Mouse (Mus musculus) urinary bladder, postnatal 14 days (tissue): Measurements from ENCODE around the gene Hoxa3.

Experiments
- DNase-seq: peaks from one replicate; pipeline ENCODE4 v3.0.0; 2021; ENCODE audit warnings: low spot score

The Hoxa3 gene

DNA sequence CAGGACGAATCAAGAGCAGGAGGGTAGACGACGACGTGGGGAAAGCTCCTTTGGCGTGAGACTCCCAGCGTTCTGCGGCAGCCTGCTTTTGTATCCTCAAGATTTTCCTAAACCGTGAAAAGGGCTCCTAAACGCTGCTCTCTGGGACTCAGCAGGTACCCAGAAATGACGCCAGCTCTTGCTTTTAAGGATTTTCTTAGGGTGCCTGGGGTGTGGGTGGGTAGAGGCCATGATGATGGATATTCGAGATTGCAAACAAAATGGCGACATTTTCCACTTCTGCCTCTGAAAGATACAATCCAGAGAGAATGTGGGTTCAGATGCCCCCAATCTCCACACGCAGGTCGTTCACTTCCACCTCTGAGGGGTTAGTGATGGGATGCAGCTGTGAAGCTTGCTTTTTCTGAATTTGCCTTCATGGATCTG is 45.4 kb downstream of the Hoxa3 start:
- no peak for DNase-seq

- DNase-seq, result no peak
Measured at GRCm38 (mm10) chr6:52167176-52167575, 46.0 kb downstream of the Hoxa3 start.

- no peak for DNase-seq
Measured at GRCm38 (mm10) chr6:52166431-52167077, 46.6 kb downstream of the Hoxa3 start.

GRCm38 (mm10) chr6:52165441-52166370 is 47.4 kb downstream of the Hoxa3 start:
- no peak for DNase-seq

- no peak for DNase-seq
Measured at GRCm38 (mm10) chr6:52164626-52165440, 48.3 kb downstream of the Hoxa3 start, which contains the start of gene Hoxa2. Gene Hoxa2 (minus strand): TSS chr6:52164831.

GRCm38 (mm10) chr6:52164051-52164625 is 49.0 kb downstream of the Hoxa3 start:
- DNase-seq, result no peak

DNA sequence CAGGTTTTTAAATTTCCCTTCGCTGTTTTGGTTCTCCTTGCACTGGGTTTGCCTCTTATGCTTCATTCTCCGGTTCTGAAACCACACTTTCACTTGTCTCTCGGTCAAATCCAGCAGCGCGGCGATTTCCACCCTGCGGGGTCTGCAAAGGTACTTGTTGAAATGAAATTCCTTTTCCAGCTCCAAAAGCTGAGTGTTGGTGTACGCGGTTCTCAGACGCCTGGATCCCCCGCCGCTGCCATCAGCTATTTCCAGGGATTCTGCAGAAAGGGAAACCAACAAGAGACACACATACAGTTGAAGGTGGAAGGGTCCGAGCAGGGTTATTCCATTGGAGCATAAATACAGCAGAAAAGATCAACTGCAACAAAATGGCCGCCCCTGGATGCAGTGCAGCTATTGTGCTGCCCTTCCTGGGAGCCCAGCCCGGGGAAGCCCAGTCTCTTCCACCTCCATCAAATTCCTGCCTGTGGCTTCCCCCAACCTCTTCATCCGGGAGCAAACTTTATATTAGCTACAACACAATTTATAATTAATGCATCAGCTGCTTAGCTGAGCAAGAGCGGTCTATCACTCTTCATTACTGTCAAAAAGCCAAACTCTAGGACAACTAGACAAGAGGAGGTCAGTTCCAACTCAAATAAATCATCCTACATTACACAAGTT is 49.6 kb downstream of the Hoxa3 start:
- DNase-seq, result no peak

DNA sequence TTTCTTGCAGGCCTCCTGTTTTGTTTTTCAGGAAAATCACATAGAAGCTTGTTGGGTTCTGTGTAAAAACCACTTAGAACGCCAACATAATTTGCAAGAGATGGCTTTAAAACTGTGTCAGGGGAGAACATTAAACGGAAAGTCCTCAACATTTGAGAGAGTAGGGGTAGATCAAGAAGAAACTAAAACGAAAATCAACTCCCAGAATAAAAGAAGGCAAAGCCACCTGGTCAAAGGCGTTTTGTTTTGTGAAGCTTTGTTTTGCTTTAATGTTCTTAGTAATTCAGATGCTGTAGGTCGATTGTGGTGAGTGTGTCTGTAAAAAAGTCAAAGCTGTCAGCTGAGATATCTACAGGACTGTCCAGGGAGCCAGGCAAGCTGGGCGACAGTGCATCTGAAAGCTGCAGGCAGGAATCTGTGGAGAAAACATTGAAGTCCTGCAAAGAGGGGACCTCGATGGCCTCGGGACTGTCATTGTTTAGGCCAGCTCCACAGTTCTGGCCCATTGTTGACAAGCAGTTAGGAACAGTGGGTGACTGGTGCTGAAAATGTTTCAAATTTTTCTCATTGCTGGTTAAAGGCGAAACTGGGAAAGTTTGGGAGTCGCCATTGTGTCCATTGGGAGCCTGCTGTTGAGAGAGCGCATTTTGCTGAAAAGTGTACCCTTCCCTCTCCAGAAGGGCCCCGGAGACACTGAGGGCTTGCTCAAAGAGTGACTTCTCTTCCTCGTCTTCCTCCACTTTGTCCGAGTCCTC is 50.3 kb downstream of the Hoxa3 start:
- no peak for DNase-seq

DNA sequence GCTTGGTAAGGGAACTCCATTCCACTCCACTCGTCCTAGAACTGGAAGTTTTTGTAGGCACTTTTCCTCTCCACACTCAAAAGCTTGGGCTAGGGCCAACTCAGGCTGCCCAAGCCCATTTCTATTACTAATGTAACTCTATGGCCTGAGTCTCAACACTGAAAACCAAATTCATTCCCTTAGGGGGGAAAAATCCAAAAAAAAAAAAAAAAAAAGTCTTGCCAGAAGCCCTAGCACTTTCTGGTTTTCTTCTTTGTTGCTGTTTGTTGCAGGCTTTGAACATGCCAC is 51.1 kb downstream of the Hoxa3 start:
- DNase-seq, result no peak

GRCm38 (mm10) chr6:52161336-52162092 is 51.6 kb downstream of the Hoxa3 start:
- no peak for DNase-seq

DNA sequence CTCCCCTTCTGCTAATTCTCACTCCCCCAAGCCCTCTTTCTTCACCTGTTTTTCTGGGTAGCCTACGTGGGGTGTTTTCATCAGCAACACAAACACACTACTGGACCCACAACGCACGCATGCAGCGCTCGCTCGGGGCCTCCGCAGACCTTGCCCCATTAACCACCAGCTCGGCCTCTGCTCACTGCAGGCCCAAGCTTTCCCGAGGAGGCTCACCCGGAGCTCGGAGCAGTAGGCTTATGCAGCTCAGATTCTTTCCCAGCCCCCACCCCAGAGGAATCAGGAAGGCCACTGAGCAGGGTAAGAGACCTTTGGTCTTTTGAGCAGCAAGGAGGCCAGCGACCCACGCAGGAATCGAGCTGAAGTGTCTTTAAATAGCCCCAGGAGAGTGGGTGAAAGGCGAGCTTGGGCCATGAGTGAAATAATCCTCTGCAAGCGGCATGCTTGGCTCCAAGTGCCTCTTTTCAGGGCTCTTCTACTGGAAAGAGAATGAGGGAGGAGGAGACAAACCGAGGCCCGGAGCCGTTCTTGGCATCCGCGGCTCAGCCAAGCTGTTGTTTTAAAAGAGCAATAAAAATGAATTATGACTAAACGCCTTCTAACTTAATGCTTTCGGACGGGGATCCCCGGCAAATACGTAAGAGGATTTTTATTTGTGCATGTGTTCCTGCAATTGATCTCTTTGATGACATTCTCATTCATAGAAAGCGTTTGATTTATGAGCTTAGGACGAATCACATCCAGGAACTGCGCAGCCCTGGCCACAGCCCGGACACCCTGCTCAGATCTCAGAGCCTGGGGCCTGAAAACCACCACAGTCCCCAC is 52.4 kb downstream of the Hoxa3 start:
- DNase-seq, result peak; percentile 62

GRCm38 (mm10) chr6:52159979-52160378 is 53.2 kb downstream of the Hoxa3 start:
- no peak for DNase-seq

DNA sequence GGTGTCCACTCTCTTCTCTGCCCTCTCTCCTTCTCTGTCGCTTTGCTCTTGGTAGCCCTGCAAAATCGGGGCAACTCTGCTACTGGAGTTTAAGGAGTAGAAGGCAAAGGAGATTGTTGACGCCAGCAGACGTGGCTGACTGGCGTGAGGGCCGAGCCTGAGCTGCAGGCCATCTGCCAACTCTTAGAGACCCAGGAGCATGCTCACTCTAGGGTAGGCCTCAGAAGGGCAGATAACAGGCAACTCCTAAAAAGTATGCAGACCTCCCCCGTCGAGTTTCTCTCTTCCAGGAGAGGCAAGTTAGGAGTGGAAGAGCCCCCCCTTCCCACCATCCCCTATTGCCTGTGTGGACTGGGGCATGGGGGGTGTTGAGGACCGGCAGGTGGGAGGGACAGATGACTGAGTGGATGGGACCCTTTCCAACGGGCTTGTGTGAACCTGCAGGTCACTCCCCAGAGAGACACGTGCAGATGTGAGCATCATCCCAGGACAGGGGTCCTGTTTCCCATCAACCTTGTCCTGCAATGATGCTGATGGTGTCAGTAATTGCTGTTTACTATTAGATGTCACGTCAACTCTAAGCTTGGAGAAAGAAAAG is 53.9 kb downstream of the Hoxa3 start:
- peak; percentile 37 for DNase-seq

- DNase-seq, result peak; percentile 82
Measured at GRCm38 (mm10) chr6:52158276-52159051, 54.7 kb downstream of the Hoxa3 start, which contains the start of gene Hoxa1. Gene Hoxa1 (minus strand): TSS chr6:52158317.

GRCm38 (mm10) chr6:52157466-52158275 is 55.5 kb downstream of the Hoxa3 start:
- no peak for DNase-seq

- no peak for DNase-seq
Measured at GRCm38 (mm10) chr6:52156551-52157200, 56.5 kb downstream of the Hoxa3 start.

- DNase-seq, result no peak
Measured at GRCm38 (mm10) chr6:52155471-52155870, 57.7 kb downstream of the Hoxa3 start.
